Mouse (Mus musculus): ENCODE measurements around the gene 4933402D24Rik. TPM values are rescaled to one million over a fixed set of nuclear protein-coding genes. Genes with fewer than 3 reads are reported as not detected.
A peak's percentile ranks its signal among the peaks of the same experiment; 100 is the strongest.

4933402D24Rik gene
- total RNA-seq (2022): not detected

DNA sequence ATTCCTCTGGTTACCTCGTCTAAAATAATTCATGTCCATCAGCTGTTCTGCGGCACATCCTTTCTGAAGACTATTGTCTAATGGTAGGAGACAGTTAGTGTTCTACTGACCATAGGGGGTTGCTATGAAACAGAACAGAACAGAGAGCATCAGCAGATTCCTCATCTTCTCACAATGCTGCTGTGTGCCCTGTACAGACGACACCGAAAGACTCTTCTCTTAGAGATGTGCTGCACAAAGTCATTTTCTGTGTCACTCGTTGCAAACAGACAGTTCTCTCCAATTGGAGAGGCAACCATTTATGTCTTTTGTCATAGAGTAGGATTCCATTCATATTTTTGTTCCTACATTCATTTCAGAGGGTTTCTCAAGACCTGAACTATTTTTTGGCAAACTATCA, at the start of gene 4933402D24Rik:
4933402D24Rik (minus strand) TSS at position 101 of the 400 bp plus-strand sequence.
- DNase-seq: no peak

- no peak for DNase-seq
Measured at GRCm38 (mm10) chr1:63808584-63808983, 39.5 kb upstream of the 4933402D24Rik start.

- DNase-seq: no peak
Measured at GRCm38 (mm10) chr1:63805095-63805494, 36.0 kb upstream of the 4933402D24Rik start.

GRCm38 (mm10) chr1:63794326-63794725, 25.3 kb upstream of the 4933402D24Rik start:
- peak; percentile 49 for DNase-seq

DNA sequence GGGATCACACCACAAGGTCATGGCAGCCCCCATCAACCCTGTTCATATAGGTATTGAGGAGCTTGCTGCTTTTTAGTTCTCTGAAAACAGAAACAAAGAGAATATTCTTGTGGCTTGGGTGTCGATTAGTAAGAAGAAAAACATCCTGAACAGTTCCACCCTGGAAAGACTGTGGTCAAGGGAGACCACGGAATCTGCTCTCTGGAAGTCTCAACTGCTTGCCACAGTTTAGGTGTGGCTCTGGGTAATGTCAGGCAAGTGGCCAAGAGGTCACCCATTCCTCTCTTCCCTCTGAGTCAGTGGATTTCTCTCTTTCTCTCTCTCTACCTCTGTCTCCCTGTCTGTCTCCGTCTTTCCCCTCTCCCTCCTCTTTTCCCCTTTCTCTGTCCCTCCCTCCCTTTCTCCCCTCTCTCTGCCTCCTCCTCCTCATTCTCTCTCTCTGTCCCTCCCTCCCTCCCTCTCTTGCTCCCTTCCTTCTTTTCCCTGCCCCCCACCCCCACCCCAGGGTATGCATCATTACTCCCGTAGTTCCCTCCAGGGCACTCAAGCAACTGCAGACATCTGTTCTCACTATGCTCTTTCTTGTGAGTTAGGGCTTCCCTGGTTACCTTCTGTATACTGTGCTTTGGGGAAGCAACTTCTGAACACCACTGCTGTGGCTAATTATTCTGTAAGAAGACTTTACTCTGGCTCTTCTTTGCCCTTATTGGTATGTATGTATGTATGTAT, 8.0 kb upstream of the 4933402D24Rik start:
- no peak for DNase-seq

DNA sequence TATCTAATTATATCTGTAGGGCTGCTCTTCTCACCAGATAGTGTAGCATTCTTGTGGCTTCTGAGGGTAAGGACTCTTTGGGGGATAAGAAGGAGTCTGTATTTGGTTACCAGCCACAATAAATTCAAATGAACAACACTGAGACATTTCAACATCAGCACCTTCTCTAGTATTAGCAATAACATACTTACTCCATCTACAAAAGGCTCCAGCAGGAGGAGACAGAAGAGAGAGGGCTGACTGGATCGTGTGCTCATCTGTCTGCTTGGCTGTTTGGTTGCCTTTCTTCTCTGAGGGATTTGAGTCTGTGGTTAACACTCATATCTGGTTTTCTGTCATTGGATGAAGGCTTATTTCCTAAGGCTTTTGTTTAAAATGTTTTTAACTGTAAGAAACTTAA, 7.3 kb upstream of the 4933402D24Rik start:
- DNase-seq: no peak

DNA sequence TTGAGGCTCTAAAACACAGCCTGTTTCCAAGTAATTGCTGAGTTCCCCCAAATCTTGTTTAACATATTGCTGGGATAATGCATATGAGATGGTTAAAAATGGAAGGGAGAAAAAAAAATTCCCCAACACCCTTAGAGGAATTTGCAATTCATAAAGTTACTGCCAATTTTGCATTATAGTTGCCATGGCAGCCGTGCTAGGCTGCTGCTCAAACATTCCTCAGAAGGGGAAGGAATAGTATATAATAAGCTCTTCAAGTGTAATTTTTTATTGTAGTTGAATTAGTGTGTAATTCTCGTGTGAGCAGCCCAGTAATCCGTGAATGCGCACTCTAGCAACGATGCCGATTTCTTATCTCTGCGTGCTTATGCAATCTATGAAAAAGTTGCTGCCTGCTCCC, 1.2 kb upstream of the 4933402D24Rik start:
- no peak for DNase-seq

- DNase-seq: no peak
Measured at GRCm38 (mm10) chr1:63768112-63768511, 955 bp downstream of the 4933402D24Rik start.

GRCm38 (mm10) chr1:63764395-63764794, 4.7 kb downstream of the 4933402D24Rik start:
- no peak for DNase-seq

DNA sequence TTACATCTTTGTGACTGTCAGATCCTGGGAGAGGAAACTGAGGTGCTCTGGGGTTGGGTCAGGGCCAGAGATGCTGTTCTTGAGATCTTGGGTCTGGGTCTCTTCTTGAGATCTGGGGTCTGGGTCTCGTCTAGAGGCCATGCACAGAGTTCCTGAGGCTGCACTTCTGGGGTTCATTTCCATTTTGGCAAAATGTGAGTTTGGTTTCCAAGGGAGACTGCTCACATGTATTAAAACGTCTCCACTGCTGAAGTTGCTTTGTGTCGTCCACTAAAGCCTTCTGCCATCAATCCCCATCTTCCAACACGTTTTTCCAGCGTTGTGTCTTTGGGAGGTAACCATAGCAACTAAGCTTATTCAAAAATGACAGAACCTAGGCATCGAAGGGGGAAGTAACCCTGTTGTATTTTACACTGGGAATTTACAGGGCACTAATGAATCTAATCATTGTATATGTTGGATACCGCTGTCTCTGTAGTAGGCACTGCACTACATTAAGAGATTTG, 5.1 kb downstream of the 4933402D24Rik start:
- DNase-seq: no peak

DNA sequence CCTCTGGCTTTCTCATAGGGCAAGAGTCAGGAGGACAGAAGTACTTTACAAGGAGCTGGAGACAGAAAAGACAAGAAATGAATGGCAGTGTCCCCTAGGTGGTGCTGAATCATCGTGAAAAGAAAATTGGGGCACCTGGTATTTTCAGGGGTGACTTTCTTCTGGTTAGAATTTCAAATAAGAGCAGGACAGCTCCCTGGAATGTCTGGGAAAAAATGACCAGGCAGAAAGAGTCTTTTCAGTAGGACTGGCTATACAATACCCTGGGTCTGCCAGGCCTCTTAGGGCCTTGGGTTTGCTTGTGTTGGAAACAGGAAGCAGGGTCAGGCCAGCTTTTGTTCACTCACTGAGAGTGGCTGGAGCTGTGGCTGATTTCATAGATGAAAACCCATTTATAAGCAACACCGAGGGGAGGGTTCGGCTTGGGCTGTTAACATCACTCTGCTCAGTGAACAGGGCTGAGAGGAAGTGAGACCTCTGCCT, 5.8 kb downstream of the 4933402D24Rik start:
- DNase-seq: peak; percentile 19

- no peak for DNase-seq
Measured at GRCm38 (mm10) chr1:63756005-63756404, 13.1 kb downstream of the 4933402D24Rik start.

DNA sequence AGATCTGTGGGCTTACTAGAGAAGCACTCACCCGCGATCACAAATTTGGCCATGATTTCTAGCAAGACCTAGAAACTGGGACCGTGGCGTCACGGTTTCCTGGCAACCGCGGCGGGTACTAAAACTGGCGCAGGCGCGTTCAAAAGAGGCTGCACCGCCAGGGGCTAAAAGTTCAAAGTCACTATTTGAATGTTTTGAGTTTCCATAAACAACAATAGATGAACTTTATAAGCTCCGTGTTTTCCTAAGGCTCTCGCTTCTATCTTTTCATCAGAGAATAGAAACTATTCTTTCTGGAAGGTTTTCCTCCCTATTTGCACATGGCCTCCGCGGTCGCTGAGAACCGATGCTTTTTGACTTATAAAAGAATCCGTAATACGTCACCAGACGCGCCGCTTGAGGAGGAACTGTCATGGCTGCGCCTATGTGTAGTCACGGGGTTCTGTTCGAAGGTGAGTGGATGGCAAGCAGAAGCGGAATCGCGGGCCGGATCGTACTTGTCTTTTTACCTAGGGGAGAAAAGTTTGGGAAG, 38.8 kb downstream of the 4933402D24Rik start, which contains the start of the genes Mdh1b and Fastkd2:
Mdh1b (minus strand) TSS at position 79 of the 532 bp plus-strand sequence.
Fastkd2 (plus strand) TSS at position 375 of the 532 bp plus-strand sequence.
- DNase-seq: peak; percentile 87

DNA sequence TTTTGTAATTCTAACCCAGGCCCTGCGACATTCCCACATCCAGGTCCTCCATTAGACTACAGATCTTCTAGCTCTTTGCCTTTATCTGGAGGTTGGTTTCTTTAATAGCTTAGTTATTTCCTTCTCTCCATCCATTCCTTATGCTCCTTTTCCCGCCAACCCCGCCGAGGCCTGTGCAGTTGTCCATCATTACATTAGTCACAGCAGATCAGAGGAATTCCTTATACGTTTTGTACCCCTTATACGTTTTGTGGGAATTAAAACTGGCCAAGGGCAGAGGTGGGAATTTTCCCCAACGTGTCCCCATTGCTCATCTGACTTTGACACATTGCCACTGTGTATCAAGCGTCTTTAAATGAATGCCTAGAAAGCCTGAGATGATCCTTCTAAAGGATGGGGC, 39.3 kb downstream of the 4933402D24Rik start:
- DNase-seq: no peak

DNA sequence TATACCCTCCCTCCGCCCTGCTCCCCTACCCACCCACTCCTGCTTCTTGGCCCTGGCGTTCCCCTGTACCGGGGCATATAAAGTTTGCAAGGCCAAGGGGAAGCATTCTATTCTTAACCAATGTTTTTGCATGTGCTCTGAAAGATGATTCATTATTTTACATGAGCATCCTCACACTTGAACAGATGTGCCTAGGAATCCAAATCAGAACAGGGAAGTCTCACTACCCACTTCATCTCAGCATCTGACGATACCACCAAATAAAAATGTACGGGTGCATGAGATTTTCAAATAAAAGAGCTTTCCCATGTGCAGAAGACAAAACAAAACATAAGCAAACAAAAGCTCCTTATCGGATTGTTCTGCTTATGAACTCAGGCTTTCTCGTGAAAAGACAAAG, 48.9 kb downstream of the 4933402D24Rik start:
- DNase-seq: no peak

DNA sequence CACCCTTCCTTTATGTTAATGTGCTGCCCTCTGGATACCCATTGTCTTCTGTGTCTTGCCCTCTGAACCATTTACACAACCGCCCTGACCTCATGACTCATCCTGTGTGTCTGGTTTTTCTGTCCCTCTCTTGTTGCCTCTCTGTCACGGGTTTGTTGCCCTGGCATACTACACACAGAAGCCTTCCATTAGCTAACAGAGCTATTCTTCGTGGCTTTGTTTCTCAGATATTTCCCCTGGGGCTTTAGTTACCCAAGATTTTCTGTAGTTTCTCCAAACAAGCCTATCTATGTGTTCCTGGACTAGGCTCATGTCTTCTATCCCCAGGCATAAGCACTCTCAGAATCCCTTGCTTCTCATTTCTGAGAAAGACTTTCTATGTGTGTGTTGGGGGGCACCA, 60.2 kb downstream of the 4933402D24Rik start:
- DNase-seq: no peak

GRCm38 (mm10) chr1:63705733-63706132, 63.3 kb downstream of the 4933402D24Rik start:
- DNase-seq: no peak

Other genes starting within 250 kb of the 4933402D24Rik start
- not detected for gene Gm39653, start 153.3 kb downstream of the 4933402D24Rik start, total RNA-seq (2022)
- gene Dytn, start 82.3 kb downstream of the 4933402D24Rik start, total RNA-seq (2022): not detected
- under 1 TPM in 2 of 4 experiments, not detected in 2; 0.21 to 0.46 TPM for gene Mdh1b, start 38.9 kb downstream of the 4933402D24Rik start, total RNA-seq (2022)
- gene Fastkd2, start 38.7 kb downstream of the 4933402D24Rik start, total RNA-seq (2022): 10 to 100 TPM; 22.2 to 35.0 (median 28.4) TPM